Comparison of ENCODE assay signal across 17 mouse cellular contexts in the genomic region with DNA sequence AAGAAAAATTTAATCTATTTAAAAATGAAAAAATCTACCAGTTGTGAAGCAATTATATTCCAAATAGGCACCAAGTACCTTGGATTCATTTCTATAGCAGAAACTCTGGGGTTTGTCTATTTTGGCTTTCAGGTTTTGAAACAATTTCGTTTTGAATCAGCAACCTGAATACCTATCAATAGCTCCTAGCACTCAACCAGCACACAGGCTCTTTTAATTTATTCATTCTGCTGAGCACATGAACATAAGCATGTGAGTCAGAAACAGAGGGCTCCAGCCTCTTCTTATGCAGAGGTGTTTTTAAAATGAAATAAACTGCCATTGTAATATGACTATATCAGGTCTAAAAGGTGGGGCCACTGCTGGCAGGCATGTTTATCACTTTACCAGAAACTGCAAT.
DNase-seq lines count a peak whose midpoint lies in the region; ATAC-seq lines count a peak whose summit lies in the region.
"Had no signal": no experiment of that assay in that cellular context is flagged by ENCODE, and none has a peak within 500 bp of the region (broad histone marks: within the 10 kb centered on the region; RNA-seq: fewer than 3 reads in every experiment).

No protein-coding gene starts in this region.

- DNase-seq in A20 (ENCODE audit: low read depth, low spot score), result peak; percentile 59
- DNase-seq in CD4-positive, CD25-positive, alpha-beta regulatory T cell, adult 2 months (ENCODE audit: low read depth, low spot score), result peak; percentile 11
- no peak for DNase-seq in kidney, postnatal 14 days
- no peak for DNase-seq in adrenal gland, adult 8-10 months
- DNase-seq: adrenal gland, postnatal 14 days; cerebellum, adult 18-20 months; cerebellum, adult 9-10 months; cerebellum, postnatal 14 days; gastrocnemius, postnatal 10 days; gastrocnemius, postnatal 36 days; heart, adult 2 months; kidney, adult 2 months had no signal

- ATAC-seq in activated CD4-positive, CD25-positive, alpha-beta regulatory T cell, adult 4 months, result peak; percentile 28
- peak; percentile 36 for ATAC-seq in inflammation-experienced regulatory T-cells, adult 6 months
- ATAC-seq: forebrain, embryonic 13.5 days; forebrain, embryonic 16.5 days; intestine, postnatal 0 days had no signal

Comparison
In these comparisons a context has a peak if more than half of its experiments do, and no peak if none do; other contexts are left out.
1. DNase-seq: peak in A20 (single experiment) and CD4-positive, CD25-positive, alpha-beta regulatory T cell, adult 2 months (single experiment); none in kidney, postnatal 14 days (single experiment) and adrenal gland, adult 8-10 months (single experiment).